24 mouse cellular contexts compared by ENCODE assay signal in genomic region chr13:77742822-77743221, GRCm38 (mm10).
"Had no signal": no experiment of that assay in that cellular context is flagged by ENCODE, and none has a peak within 500 bp of the region (broad histone marks: within the 10 kb centered on the region; RNA-seq: fewer than 3 reads in every experiment).

No protein-coding gene starts in this region.

- DNase-seq: forebrain, postnatal 0 days; gastrocnemius, postnatal 14 days; gastrocnemius, postnatal 36 days; heart, adult 11 months; heart, adult 2 months; heart, postnatal 14 days; heart, postnatal 36 days; kidney, adult 18-20 months; kidney, adult 8-10 months; kidney, postnatal 10 days; kidney, postnatal 25 days; kidney, postnatal 4 days; liver had no signal

- H3K36me3 ChIP-seq: heart, embryonic 13.5 days; heart, embryonic 15.5 days; hindbrain, embryonic 13.5 days; limb, embryonic 10.5 days; limb, embryonic 12.5 days had no signal

- H3K9ac ChIP-seq: forebrain, postnatal 0 days; heart, embryonic 13.5 days; heart, embryonic 15.5 days; hindbrain, embryonic 13.5 days; limb, embryonic 12.5 days had no signal

- ATAC-seq: forebrain, postnatal 0 days; hindbrain, embryonic 16.5 days; inflammation-experienced regulatory T-cells, adult 6 months; intestine, embryonic 16.5 days had no signal

- H3K27me3 ChIP-seq: heart, embryonic 13.5 days; heart, embryonic 15.5 days; hindbrain, embryonic 13.5 days; limb, embryonic 12.5 days had no signal

- H3K27ac ChIP-seq: heart, adult 2 months; heart, embryonic 13.5 days; heart, embryonic 15.5 days; hindbrain, embryonic 13.5 days; layer of hippocampus, adult 2 months; left cerebral cortex, adult 2 months; limb, embryonic 10.5 days; limb, embryonic 12.5 days had no signal

- H3K4me2 ChIP-seq: heart, embryonic 11.5 days; heart, embryonic 13.5 days; heart, embryonic 15.5 days; hindbrain, embryonic 13.5 days; limb, embryonic 12.5 days had no signal

- H3K9me3 ChIP-seq: heart, embryonic 13.5 days; heart, embryonic 15.5 days; hindbrain, embryonic 13.5 days; limb, embryonic 10.5 days; limb, embryonic 12.5 days had no signal

- H3K4me1 ChIP-seq: heart, embryonic 13.5 days; heart, embryonic 15.5 days; hindbrain, embryonic 13.5 days; limb, embryonic 10.5 days; limb, embryonic 12.5 days had no signal

- H3K4me3 ChIP-seq: heart, adult 2 months; heart, embryonic 13.5 days; heart, embryonic 15.5 days; hindbrain, embryonic 13.5 days; layer of hippocampus, adult 2 months; left cerebral cortex, adult 2 months; limb, embryonic 10.5 days; limb, embryonic 12.5 days had no signal
